7 mouse cellular contexts compared by ENCODE assay signal in genomic region chr15:41948347-41949093, GRCm38 (mm10).
DNase-seq lines count a peak whose midpoint lies in the region; ATAC-seq and TF ChIP-seq lines count a peak whose summit lies in the region.

No protein-coding gene starts in this region.

- no peak overlapping the region for H3K9ac ChIP-seq in midbrain, embryonic 11.5 days (ENCODE audit: low read length)
- no peak overlapping the region for H3K9ac ChIP-seq in midbrain, embryonic 16.5 days (ENCODE audit: low read depth, low read length)
- no peak overlapping the region for H3K9ac ChIP-seq in hindbrain, embryonic 16.5 days (ENCODE audit: low read depth, low read length)
- no peak overlapping the region for H3K9ac ChIP-seq in lung, embryonic 16.5 days (ENCODE audit: low read length)

- TF ChIP-seq POLR2A in brain, embryonic 14.5 days (IDR thresholded peaks at IDR 0.05; ENCODE audit: borderline replicate concordance, extremely low read depth, insufficient read depth, insufficient read length, poor library complexity, severe bottlenecking) = no peak

- H3K4me2 ChIP-seq in midbrain, embryonic 11.5 days = no peak overlapping the region
- no peak overlapping the region for H3K4me2 ChIP-seq in midbrain, embryonic 16.5 days (ENCODE audit: low read length)
- H3K4me2 ChIP-seq in hindbrain, embryonic 16.5 days (ENCODE audit: low read length) = no peak overlapping the region
- no peak overlapping the region for H3K4me2 ChIP-seq in lung, embryonic 16.5 days (ENCODE audit: low read depth, low read length)

- H3K36me3 ChIP-seq in midbrain, embryonic 11.5 days (ENCODE audit: control insufficient read depth, insufficient read depth, low read length) = no peaks in the 10 kb centered on the region
- no peaks in the 10 kb centered on the region for H3K36me3 ChIP-seq in midbrain, embryonic 16.5 days (ENCODE audit: control insufficient read depth, insufficient read depth, low read length)
- no peaks in the 10 kb centered on the region for H3K36me3 ChIP-seq in hindbrain, embryonic 16.5 days (ENCODE audit: control insufficient read depth, insufficient read depth, low read length)
- H3K36me3 ChIP-seq in lung, embryonic 16.5 days (ENCODE audit: control insufficient read depth, insufficient read depth, low read length) = no peaks in the 10 kb centered on the region

- no peaks in the 10 kb centered on the region for H3K27me3 ChIP-seq in midbrain, embryonic 11.5 days (ENCODE audit: control insufficient read depth, insufficient read depth, low read length)
- H3K27me3 ChIP-seq in midbrain, embryonic 16.5 days (ENCODE audit: control insufficient read depth, insufficient read depth, low read depth, low read length) = no peaks in the 10 kb centered on the region
- no peaks in the 10 kb centered on the region for H3K27me3 ChIP-seq in hindbrain, embryonic 16.5 days (replicated peaks; ENCODE audit: control insufficient read depth, insufficient read depth, low read length)
- no peaks in the 10 kb centered on the region for H3K27me3 ChIP-seq in lung, embryonic 16.5 days (ENCODE audit: control insufficient read depth, insufficient read depth, low read depth, low read length)

- no peak overlapping the region for H3K27ac ChIP-seq in midbrain, embryonic 11.5 days (ENCODE audit: low read depth, low read length)
- no peak overlapping the region for H3K27ac ChIP-seq in midbrain, embryonic 16.5 days (ENCODE audit: low read length)
- no peak overlapping the region for H3K27ac ChIP-seq in hindbrain, embryonic 16.5 days (ENCODE audit: low read depth, low read length)
- H3K27ac ChIP-seq in lung, embryonic 16.5 days (ENCODE audit: low read length) = no peak overlapping the region

- no peak overlapping the region for H3K4me3 ChIP-seq in midbrain, embryonic 11.5 days (ENCODE audit: low read depth, low read length)
- no peak overlapping the region for H3K4me3 ChIP-seq in midbrain, embryonic 16.5 days (ENCODE audit: low read depth, low read length)
- no peak overlapping the region for H3K4me3 ChIP-seq in hindbrain, embryonic 16.5 days (ENCODE audit: low read length)
- no peak overlapping the region for H3K4me3 ChIP-seq in lung, embryonic 16.5 days (ENCODE audit: low read length)

- WGBS in midbrain, embryonic 11.5 days = 55% methylated on average over 4 of the region's 4 CpGs
- WGBS in midbrain, embryonic 16.5 days = 55% methylated on average over 4 of the region's 4 CpGs
- WGBS in hindbrain, embryonic 16.5 days = 54% methylated on average over 4 of the region's 4 CpGs
- 16% methylated on average over 4 of the region's 4 CpGs for WGBS in lung, embryonic 16.5 days

- no peak for DNase-seq in midbrain, embryonic 11.5 days (ENCODE audit: low spot score, missing footprints)
- DNase-seq in brain, embryonic 14.5 days (ENCODE audit: low read depth) = peak; percentile 49
- DNase-seq in MN1 (ENCODE audit: low spot score) = no peak
- DNase-seq in left cerebral cortex, adult 18-20 months (ENCODE audit: low spot score in 2 of 2) = no peak

- peak; percentile 62; the same call in 1 of the 2 replicates for TF ChIP-seq CTCF in brain, embryonic 14.5 days (IDR thresholded peaks at IDR 0.05; ENCODE audit: borderline replicate concordance, extremely low read depth, insufficient read depth, insufficient read length)

- H3K4me1 ChIP-seq in midbrain, embryonic 11.5 days (ENCODE audit: control insufficient read depth, insufficient read depth, low read length) = no peaks in the 10 kb centered on the region
- H3K4me1 ChIP-seq in midbrain, embryonic 16.5 days (ENCODE audit: control insufficient read depth, insufficient read depth, low read length) = no peaks in the 10 kb centered on the region
- H3K4me1 ChIP-seq in hindbrain, embryonic 16.5 days (ENCODE audit: control insufficient read depth, insufficient read depth, low read depth, low read length) = no peaks in the 10 kb centered on the region
- peaks cover 3% of the 10 kb centered on the region; the same call in 1 of the 2 replicates for H3K4me1 ChIP-seq in lung, embryonic 16.5 days (replicated peaks; ENCODE audit: control insufficient read depth, insufficient read depth, low read length)

- H3K9me3 ChIP-seq in midbrain, embryonic 11.5 days (ENCODE audit: control insufficient read depth, low read length) = no peaks in the 10 kb centered on the region
- no peaks in the 10 kb centered on the region for H3K9me3 ChIP-seq in midbrain, embryonic 16.5 days (replicated peaks; ENCODE audit: control insufficient read depth, low read length, poor library complexity, severe bottlenecking)
- no peaks in the 10 kb centered on the region for H3K9me3 ChIP-seq in hindbrain, embryonic 16.5 days (ENCODE audit: control insufficient read depth, low read length)
- H3K9me3 ChIP-seq in lung, embryonic 16.5 days (ENCODE audit: control insufficient read depth, low read length) = no peaks in the 10 kb centered on the region

- ATAC-seq in midbrain, embryonic 11.5 days (ENCODE audit: low FRiP score) = peak; percentile 85
- ATAC-seq in midbrain, embryonic 16.5 days = no peak
- peak; percentile 48; the same call in 1 of the 2 replicates for ATAC-seq in hindbrain, embryonic 16.5 days
- peak; percentile 78 for ATAC-seq in lung, embryonic 16.5 days (ENCODE audit: low read depth)
